Mouse (Mus musculus) A20 (cell line): ENCODE results near the gene Kctd6.
"Not testable (repeated sequence)": the region's sequence is repeated elsewhere in the genome, so short reads cannot be mapped to it uniquely, and the experiment has no call there.

ENCODE experiments used
- DNase-seq: peaks from one replicate; pipeline ENCODE4 v3.0.0-alpha.2; 2011; ENCODE audit warnings: low read depth, low spot score

Kctd6 gene

GRCm38 (mm10) chr14:8249206-8249605 is 35.3 kb downstream of the Kctd6 start:
- no peak for DNase-seq

GRCm38 (mm10) chr14:8250141-8250871 is 36.4 kb downstream of the Kctd6 start:
- DNase-seq: no peak

- no peak for DNase-seq
Measured at GRCm38 (mm10) chr14:8251330-8251885, 37.5 kb downstream of the Kctd6 start.

GRCm38 (mm10) chr14:8255076-8255729 is 41.3 kb downstream of the Kctd6 start:
- peak; percentile 61 for DNase-seq

GRCm38 (mm10) chr14:8256072-8256471 is 42.1 kb downstream of the Kctd6 start:
- DNase-seq: no peak

GRCm38 (mm10) chr14:8256881-8257280 is 42.9 kb downstream of the Kctd6 start:
- DNase-seq: no peak

- DNase-seq: no peak
Measured at GRCm38 (mm10) chr14:8257521-8258334, 43.8 kb downstream of the Kctd6 start.

GRCm38 (mm10) chr14:8258335-8258627 is 44.3 kb downstream of the Kctd6 start:
- no peak for DNase-seq

GRCm38 (mm10) chr14:8258752-8259151 is 44.8 kb downstream of the Kctd6 start:
- DNase-seq: no peak

- no peak for DNase-seq
Measured at GRCm38 (mm10) chr14:8259166-8259565, 45.2 kb downstream of the Kctd6 start, which contains the start of gene Acox2. Gene Acox2, minus strand, starts transcription at chr14:8259353.

- no peak for DNase-seq
Measured at GRCm38 (mm10) chr14:8260214-8260613, 46.3 kb downstream of the Kctd6 start.

GRCm38 (mm10) chr14:8262242-8262641 is 48.3 kb downstream of the Kctd6 start:
- DNase-seq: no peak

- no peak for DNase-seq
Measured at GRCm38 (mm10) chr14:8264378-8264777, 50.4 kb downstream of the Kctd6 start.

- not testable (repeated sequence) for DNase-seq
Measured at GRCm38 (mm10) chr14:8271281-8271680, 57.3 kb downstream of the Kctd6 start.
